Mouse (Mus musculus): ENCODE measurements around the gene Slc22a23. TPM values are rescaled to one million over a fixed set of nuclear protein-coding genes. Genes with fewer than 3 reads are reported as not detected.

Slc22a23 gene
- total and polyA plus RNA-seq, 3 experiments = 0.47 to 1.3 (median 0.85) TPM

GRCm38 (mm10) chr13:34218776-34219175 lies 126.2 kb downstream of the Slc22a23 start:
- TF ChIP-seq CHD1 (IDR thresholded peaks at IDR 0.05; ENCODE audit: low read depth, low read length) (no peak), NRF1 (IDR thresholded peaks at IDR 0.05; ENCODE audit: low read depth, low read length) (no peak), JUN (IDR thresholded peaks at IDR 0.05; ENCODE audit: insufficient read depth, low read depth, low read length) (no peak), SMC3 (IDR thresholded peaks at IDR 0.05; ENCODE audit: low read depth, low read length) (no peak), SIN3A (IDR thresholded peaks at IDR 0.05; ENCODE audit: low read length) (no peak), MAX (IDR thresholded peaks at IDR 0.05; ENCODE audit: low read length) (no peak), ELF1 (IDR thresholded peaks at IDR 0.05; ENCODE audit: low read depth, low read length) (no peak), UBTF (IDR thresholded peaks at IDR 0.05; ENCODE audit: low read depth, low read length) (no peak), KAT2A (IDR thresholded peaks at IDR 0.05; ENCODE audit: insufficient replicate concordance, low read length) (no peak), POLR2A (IDR thresholded peaks at IDR 0.05; ENCODE audit: low read depth, low read length) (no peak), CTCF (conservative IDR thresholded peaks at IDR 0.05 in 1 of 2, IDR thresholded peaks at IDR 0.05 in 1 of 2; ENCODE audit: low read depth in 2 of 2, low read length in 2 of 2) (no peak), MAFK (IDR thresholded peaks at IDR 0.05; ENCODE audit: insufficient replicate concordance, low read length) (no peak), RAD21 (IDR thresholded peaks at IDR 0.05; ENCODE audit: low read depth, low read length) (no peak), MEF2A (IDR thresholded peaks at IDR 0.05; ENCODE audit: borderline replicate concordance, low read depth, low read length) (no peak), MXI1 (IDR thresholded peaks at IDR 0.05; ENCODE audit: low read depth, low read length) (no peak), POLR2AphosphoS2 (IDR thresholded peaks at IDR 0.05; ENCODE audit: low read depth, low read length) (no peak)
- dilution Hi-C loops (cut with MboI; ENCODE audit: extremely low pct_ligation_motif_present, extremely low pct_unique_long_range_greater_than_20kb, low sequenced_read_pairs) = no loop called here
- Histone ChIP-seq H3K9ac (ENCODE audit: insufficient read depth, low read depth) (no peak overlapping the region), H3K4me2 (ENCODE audit: insufficient read depth, low read depth, poor library complexity, severe bottlenecking) (no peak overlapping the region), H3K79me2 (replicated peaks; ENCODE audit: control insufficient read depth, extremely low read depth, insufficient read depth, poor library complexity, severe bottlenecking) (no peaks in the 10 kb centered on the region), H3K27me3 (replicated peaks) (no peaks in the 10 kb centered on the region), H3K4me3 (replicated peaks in 1 of 3; ENCODE audit: low read depth in 2 of 3, low read length in 2 of 3, poor library complexity in 1 of 3) (no peak overlapping the region), H3K27ac (ENCODE audit: insufficient read depth, low read depth) (no peak overlapping the region), H3K9me3 (replicated peaks; ENCODE audit: low read length) (no peaks in the 10 kb centered on the region), H3K36me3 (replicated peaks in 1 of 2; ENCODE audit: control insufficient read depth in 1 of 2, insufficient read depth in 1 of 2, low read length in 1 of 2) (no peaks in the 10 kb centered on the region), H3K4me1 (ENCODE audit: control insufficient read depth in 1 of 2, insufficient read depth in 2 of 2) (no peaks in the 10 kb centered on the region)
- no peak for DNase-seq (ENCODE audit: extremely low read depth)
- in situ Hi-C loops (cut with MboI; ENCODE audit: low pct_ligation_motif_present, low pct_unique_long_range_greater_than_20kb, low sequenced_read_pairs) = no loop called here

GRCm38 (mm10) chr13:34214855-34215254 lies 130.1 kb downstream of the Slc22a23 start:
- Histone ChIP-seq H3K79me2 (replicated peaks; ENCODE audit: control insufficient read depth, extremely low read depth, insufficient read depth, poor library complexity, severe bottlenecking) (no peaks in the 10 kb centered on the region), H3K4me1 (ENCODE audit: control insufficient read depth in 1 of 2, insufficient read depth in 2 of 2) (no peaks in the 10 kb centered on the region), H3K27me3 (replicated peaks) (no peaks in the 10 kb centered on the region), H3K4me2 (ENCODE audit: insufficient read depth, low read depth, poor library complexity, severe bottlenecking) (no peak overlapping the region), H3K4me3 (replicated peaks in 1 of 3; ENCODE audit: low read depth in 2 of 3, low read length in 2 of 3, poor library complexity in 1 of 3) (no peak overlapping the region), H3K36me3 (replicated peaks in 1 of 2; ENCODE audit: control insufficient read depth in 1 of 2, insufficient read depth in 1 of 2, low read length in 1 of 2) (no peaks in the 10 kb centered on the region), H3K27ac (ENCODE audit: insufficient read depth, low read depth) (no peak overlapping the region), H3K9me3 (replicated peaks; ENCODE audit: low read length) (no peaks in the 10 kb centered on the region), H3K9ac (ENCODE audit: insufficient read depth, low read depth) (no peak overlapping the region)
- TF ChIP-seq TBP (conservative IDR thresholded peaks at IDR 0.05; ENCODE audit: low read depth, low read length) = no peak
- no peak for TF ChIP-seq MAZ (IDR thresholded peaks at IDR 0.05; ENCODE audit: low read depth, low read length)
- no peak for TF ChIP-seq SMC3 (IDR thresholded peaks at IDR 0.05; ENCODE audit: low read depth, low read length)
- TF ChIP-seq KAT2A (IDR thresholded peaks at IDR 0.05; ENCODE audit: insufficient replicate concordance, low read length) = no peak
- no peak for TF ChIP-seq ELF1 (IDR thresholded peaks at IDR 0.05; ENCODE audit: low read depth, low read length)
- TF ChIP-seq MAX (IDR thresholded peaks at IDR 0.05; ENCODE audit: low read length) = no peak
- no peak for TF ChIP-seq ZC3H11A (IDR thresholded peaks at IDR 0.05; ENCODE audit: low read depth, low read length)
- TF ChIP-seq ZMIZ1 (IDR thresholded peaks at IDR 0.05; ENCODE audit: low read depth, low read length) = no peak
- no peak for TF ChIP-seq RAD21 (IDR thresholded peaks at IDR 0.05; ENCODE audit: low read depth, low read length)
- no peak for TF ChIP-seq MAFK (IDR thresholded peaks at IDR 0.05; ENCODE audit: insufficient replicate concordance, low read length)
- TF ChIP-seq JUND (conservative IDR thresholded peaks at IDR 0.05; ENCODE audit: low read depth, low read length) = no peak
- in situ Hi-C loops (cut with MboI; ENCODE audit: low pct_ligation_motif_present, low pct_unique_long_range_greater_than_20kb, low sequenced_read_pairs) (no loop called here), dilution Hi-C loops (cut with MboI; ENCODE audit: extremely low pct_ligation_motif_present, extremely low pct_unique_long_range_greater_than_20kb, low sequenced_read_pairs) (no loop called here)
- DNase-seq (ENCODE audit: extremely low read depth) = no peak
